Mouse (Mus musculus): ENCODE measurements at regions not wholly inside any gene's neighbourhood (a gene's known extent, or its start where the extent isn't known, plus 50 kb on each side); places are given as distances from the start of the nearest gene placed in this dataset.
A peak's percentile ranks its signal among the peaks of the same experiment; 100 is the strongest.

GRCm38 (mm10) chr11:25314645-25315044, 895.9 kb downstream of the 5730522E02Rik start:
- Histone ChIP-seq H3K27ac (no peak overlapping the region), H3K9ac (replicated peaks) (no peak overlapping the region), H3K4me3 (ENCODE audit: insufficient read depth in 1 of 2, low read depth in 2 of 2, low read length in 2 of 2) (no peak overlapping the region), H3K4me2 (ENCODE audit: low read depth) (no peak overlapping the region), H3K36me3 (replicated peaks; ENCODE audit: control insufficient read depth, insufficient read depth, low read depth) (no peaks in the 10 kb centered on the region), H3K27me3 (ENCODE audit: control insufficient read depth, insufficient read depth, low read length) (no peaks in the 10 kb centered on the region), H3K9me3 (ENCODE audit: control insufficient read depth, low read length) (no peaks in the 10 kb centered on the region), H3K4me1 (replicated peaks; ENCODE audit: control insufficient read depth in 2 of 2, insufficient read depth in 2 of 2, low read length in 1 of 2) (no peaks in the 10 kb centered on the region)
- DNase-seq (ENCODE audit: low read depth in 3 of 3, low spot score in 3 of 3) (no peak), ATAC-seq (ENCODE audit: insufficient read depth) (no peak)
- TF ChIP-seq EP300 (IDR thresholded peaks at IDR 0.05; ENCODE audit: low read depth) (no peak), CTCF (IDR thresholded peaks at IDR 0.05; ENCODE audit: low read depth) (no peak)
- 69% methylated on average over 10 of the region's 10 CpGs for WGBS (ENCODE audit: insufficient replicate concordance)

GRCm38 (mm10) chr11:25313879-25314278, 896.7 kb downstream of the 5730522E02Rik start:
- Histone ChIP-seq H3K9me3 (ENCODE audit: control insufficient read depth, low read length) (no peaks in the 10 kb centered on the region), H3K9ac (replicated peaks) (no peak overlapping the region), H3K27me3 (ENCODE audit: control insufficient read depth, insufficient read depth, low read length) (no peaks in the 10 kb centered on the region), H3K4me3 (ENCODE audit: insufficient read depth in 1 of 2, low read depth in 2 of 2, low read length in 2 of 2) (no peak overlapping the region), H3K36me3 (replicated peaks; ENCODE audit: control insufficient read depth, insufficient read depth, low read depth) (no peaks in the 10 kb centered on the region), H3K4me2 (ENCODE audit: low read depth) (no peak overlapping the region), H3K27ac (no peak overlapping the region), H3K4me1 (replicated peaks; ENCODE audit: control insufficient read depth in 2 of 2, insufficient read depth in 2 of 2, low read length in 1 of 2) (no peaks in the 10 kb centered on the region)
- no peak for ATAC-seq (ENCODE audit: insufficient read depth)
- DNase-seq (ENCODE audit: low read depth in 3 of 3, low spot score in 3 of 3), result no peak
- 41% methylated on average over 8 of the region's 8 CpGs for WGBS (ENCODE audit: insufficient replicate concordance)
- TF ChIP-seq CTCF (IDR thresholded peaks at IDR 0.05; ENCODE audit: low read depth) (no peak), EP300 (IDR thresholded peaks at IDR 0.05; ENCODE audit: low read depth) (no peak)

GRCm38 (mm10) chr11:25313308-25313707, 897.3 kb downstream of the 5730522E02Rik start:
- no peaks in the 10 kb centered on the region for H3K9me3 ChIP-seq (ENCODE audit: control insufficient read depth, low read length)
- H3K27ac ChIP-seq, result no peak overlapping the region
- H3K36me3 ChIP-seq (replicated peaks; ENCODE audit: control insufficient read depth, insufficient read depth, low read depth), result no peaks in the 10 kb centered on the region
- H3K9ac ChIP-seq (replicated peaks), result no peak overlapping the region
- H3K27me3 ChIP-seq (ENCODE audit: control insufficient read depth, insufficient read depth, low read length), result no peaks in the 10 kb centered on the region
- H3K4me3 ChIP-seq (ENCODE audit: insufficient read depth in 1 of 2, low read depth in 2 of 2, low read length in 2 of 2), result no peak overlapping the region
- ATAC-seq (ENCODE audit: insufficient read depth), result no peak
- DNase-seq (ENCODE audit: low read depth in 3 of 3, low spot score in 3 of 3), result no peak
- no peak overlapping the region for H3K4me2 ChIP-seq (ENCODE audit: low read depth)
- no peaks in the 10 kb centered on the region for H3K4me1 ChIP-seq (replicated peaks; ENCODE audit: control insufficient read depth in 2 of 2, insufficient read depth in 2 of 2, low read length in 1 of 2)
- WGBS (ENCODE audit: insufficient replicate concordance), result 55% methylated on average over 4 of the region's 4 CpGs
- TF ChIP-seq EP300 (IDR thresholded peaks at IDR 0.05; ENCODE audit: low read depth) (no peak), CTCF (IDR thresholded peaks at IDR 0.05; ENCODE audit: low read depth) (no peak)

GRCm38 (mm10) chr11:25310754-25311153, 899.8 kb downstream of the 5730522E02Rik start:
- no peak for ATAC-seq (ENCODE audit: insufficient read depth)
- Histone ChIP-seq H3K9ac (replicated peaks) (no peak overlapping the region), H3K36me3 (replicated peaks; ENCODE audit: control insufficient read depth, insufficient read depth, low read depth) (no peaks in the 10 kb centered on the region), H3K4me2 (ENCODE audit: low read depth) (no peak overlapping the region), H3K9me3 (ENCODE audit: control insufficient read depth, low read length) (no peaks in the 10 kb centered on the region), H3K27me3 (ENCODE audit: control insufficient read depth, insufficient read depth, low read length) (no peaks in the 10 kb centered on the region), H3K4me1 (replicated peaks; ENCODE audit: control insufficient read depth in 2 of 2, insufficient read depth in 2 of 2, low read length in 1 of 2) (no peaks in the 10 kb centered on the region), H3K27ac (no peak overlapping the region), H3K4me3 (ENCODE audit: insufficient read depth in 1 of 2, low read depth in 2 of 2, low read length in 2 of 2) (no peak overlapping the region)
- WGBS (ENCODE audit: insufficient replicate concordance), result 33% methylated on average over 3 of the region's 3 CpGs
- TF ChIP-seq EP300 (IDR thresholded peaks at IDR 0.05; ENCODE audit: low read depth) (no peak), CTCF (IDR thresholded peaks at IDR 0.05; ENCODE audit: low read depth) (no peak)
- no peak for DNase-seq (ENCODE audit: low read depth in 3 of 3, low spot score in 3 of 3)

- DNase-seq (ENCODE audit: low read depth in 3 of 3, low spot score in 3 of 3) (peak; percentile 5 to 20 (median 14)), ATAC-seq (ENCODE audit: insufficient read depth) (no peak)
- Histone ChIP-seq H3K27ac (no peak overlapping the region), H3K4me1 (replicated peaks; ENCODE audit: control insufficient read depth in 2 of 2, insufficient read depth in 2 of 2, low read length in 1 of 2) (no peaks in the 10 kb centered on the region), H3K36me3 (replicated peaks; ENCODE audit: control insufficient read depth, insufficient read depth, low read depth) (no peaks in the 10 kb centered on the region), H3K9ac (replicated peaks) (no peak overlapping the region), H3K4me3 (ENCODE audit: insufficient read depth in 1 of 2, low read depth in 2 of 2, low read length in 2 of 2) (no peak overlapping the region), H3K4me2 (ENCODE audit: low read depth) (no peak overlapping the region), H3K9me3 (ENCODE audit: control insufficient read depth, low read length) (no peaks in the 10 kb centered on the region), H3K27me3 (ENCODE audit: control insufficient read depth, insufficient read depth, low read length) (no peaks in the 10 kb centered on the region)
- TF ChIP-seq CTCF (IDR thresholded peaks at IDR 0.05; ENCODE audit: low read depth), result peak; percentile 70
- TF ChIP-seq EP300 (IDR thresholded peaks at IDR 0.05; ENCODE audit: low read depth), result no peak
- WGBS (ENCODE audit: insufficient replicate concordance), result 10% methylated on average over 9 of the region's 9 CpGs
Observed at GRCm38 (mm10) chr11:25301130-25301529, 909.4 kb downstream of the 5730522E02Rik start.

All from liver, embryonic 14.5 days (tissue).